Mouse (Mus musculus): ENCODE results near the gene Adam26b.
"Not testable (repeated sequence)": the region's sequence is repeated elsewhere in the genome, so short reads cannot be mapped to it uniquely, and the experiment has no call there.

Adam26b gene

GRCm38 (mm10) chr8:43528006-43528405 lies at the start of gene Adam26b:
Gene Adam26b (minus strand): TSS chr8:43528106.
- CTCF ChIA-PET, result interaction anchor here in 1 of 4 experiments (0.8 kb wide), 1 partner anchor 277 kb away, joined by 7 read pairs; no protein-coding TSS in a partner anchor
- POLR2A ChIA-PET, result not testable (repeated sequence)

GRCm38 (mm10) chr8:43576607-43577006 lies 48.7 kb upstream of the Adam26b start, which contains the start of gene Adam26a:
Gene Adam26a (minus strand): TSS chr8:43576707.
- CTCF ChIA-PET, POLR2A ChIA-PET: not testable (repeated sequence)
